Comparison of ENCODE assay signal across 10 mouse cellular contexts in the genomic region with DNA sequence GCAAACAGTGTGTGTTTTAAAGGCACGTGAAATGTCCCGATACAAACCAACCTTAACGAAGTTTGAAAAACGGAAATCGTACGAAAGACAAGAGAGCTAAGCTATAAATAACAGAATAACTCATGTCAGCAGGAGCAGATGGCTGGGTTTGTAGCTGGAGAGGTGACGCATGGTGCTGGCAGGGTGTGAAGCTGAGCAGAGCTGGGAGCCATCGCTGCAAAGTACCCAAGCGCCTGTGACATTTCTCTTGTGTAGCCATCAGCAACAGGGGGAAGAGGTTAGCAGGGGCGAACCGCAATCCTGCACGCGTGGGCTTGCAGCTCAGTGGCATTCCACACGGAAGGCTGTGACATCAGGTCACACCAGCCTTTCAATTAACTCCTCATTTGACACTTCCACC.
DNase-seq lines count a peak whose midpoint lies in the region; ATAC-seq lines count a peak whose summit lies in the region.
"Had no signal": no experiment of that assay in that cellular context is flagged by ENCODE, and none has a peak within 500 bp of the region (broad histone marks: within the 10 kb centered on the region; RNA-seq: fewer than 3 reads in every experiment).

No protein-coding gene starts in this region.

- DNase-seq in forebrain, embryonic 10.5 days (ENCODE audit: extremely low spot score, low spot score): no peak
- no peak for DNase-seq in kidney, postnatal 10 days
- DNase-seq in Muller cell, postnatal 12 days (ENCODE audit: inconsistent ontology term): peak; percentile 21
- DNase-seq in cerebellum, postnatal 10 days: peak; percentile 73 to 76
- DNase-seq in urinary bladder, adult 18-20 months (ENCODE audit: low spot score in 2 of 2): no peak
- DNase-seq in ovary, postnatal 14 days (ENCODE audit: low spot score): no peak
- DNase-seq: lung, postnatal 36 days; spleen, adult 18-20 months had no signal

- H3K4me2 ChIP-seq in forebrain, embryonic 12.5 days: no peak overlapping the region
- H3K4me2 ChIP-seq in kidney, embryonic 15.5 days: 0 out of 2 replicates have a peak overlapping the region, but pooled peaks have one; percentile 12

- 0 out of 2 replicates have a peak overlapping the region, but pooled peaks have one; percentile 42 for H3K27ac ChIP-seq in forebrain, embryonic 12.5 days
- no peak overlapping the region for H3K27ac ChIP-seq in forebrain, embryonic 10.5 days
- H3K27ac ChIP-seq in kidney, embryonic 15.5 days: no peak overlapping the region

- H3K27me3 ChIP-seq in forebrain, embryonic 12.5 days: no peaks in the 10 kb centered on the region
- no peaks in the 10 kb centered on the region for H3K27me3 ChIP-seq in forebrain, embryonic 10.5 days (ENCODE audit: poor library complexity, severe bottlenecking)
- no peaks in the 10 kb centered on the region for H3K27me3 ChIP-seq in kidney, embryonic 15.5 days

- no peaks in the 10 kb centered on the region for H3K9me3 ChIP-seq in forebrain, embryonic 12.5 days
- no peaks in the 10 kb centered on the region for H3K9me3 ChIP-seq in forebrain, embryonic 10.5 days
- H3K9me3 ChIP-seq in kidney, embryonic 15.5 days (replicated peaks): no peaks in the 10 kb centered on the region

- H3K36me3 ChIP-seq in forebrain, embryonic 12.5 days (replicated peaks): no peaks in the 10 kb centered on the region
- no peaks in the 10 kb centered on the region for H3K36me3 ChIP-seq in forebrain, embryonic 10.5 days (replicated peaks)
- no peaks in the 10 kb centered on the region for H3K36me3 ChIP-seq in kidney, embryonic 15.5 days

- ATAC-seq in forebrain, embryonic 12.5 days (ENCODE audit: low FRiP score): no peak
- ATAC-seq in kidney, embryonic 15.5 days (replicated peaks; ENCODE audit: low FRiP score): 0 out of 2 replicates have a peak, but pooled peaks have one; percentile 52

- H3K4me3 ChIP-seq in forebrain, embryonic 12.5 days (replicated peaks): no peak overlapping the region
- H3K4me3 ChIP-seq in forebrain, embryonic 10.5 days: no peak overlapping the region
- H3K4me3 ChIP-seq in kidney, embryonic 15.5 days (replicated peaks): no peak overlapping the region

- 79% methylated on average over 14 of the region's 14 CpGs for WGBS in forebrain, embryonic 12.5 days
- 89% methylated on average over 14 of the region's 14 CpGs for WGBS in forebrain, embryonic 10.5 days
- WGBS in kidney, embryonic 15.5 days: 25% methylated on average over 14 of the region's 14 CpGs

- 0 out of 2 replicates have a peak, but pooled peaks cover 5% of the 10 kb centered on the region for H3K4me1 ChIP-seq in forebrain, embryonic 12.5 days
- H3K4me1 ChIP-seq in forebrain, embryonic 10.5 days: no peaks in the 10 kb centered on the region
- peaks cover 9% of the 10 kb centered on the region for H3K4me1 ChIP-seq in kidney, embryonic 15.5 days

- H3K9ac ChIP-seq in forebrain, embryonic 12.5 days: no peak overlapping the region
- H3K9ac ChIP-seq in kidney, embryonic 15.5 days: no peak overlapping the region

Comparison
In these comparisons a context has a peak if more than half of its experiments do, and no peak if none do; other contexts are left out.
1. DNase-seq: peak in Muller cell, postnatal 12 days (single experiment) and cerebellum, postnatal 10 days (2 of 2); none in forebrain, embryonic 10.5 days (single experiment), kidney, postnatal 10 days (single experiment), urinary bladder, adult 18-20 months (0 of 2) and ovary, postnatal 14 days (single experiment).